Mouse (Mus musculus): ENCODE data around the gene Agpat2. TPM values are rescaled to one million over a fixed set of nuclear protein-coding genes. Genes with fewer than 3 reads are reported as not detected.

The Agpat2 gene
- polyA plus RNA-seq, 1 experiment, result 6.1 TPM

- no peak for TF ChIP-seq CTCF (IDR thresholded peaks at IDR 0.05; ENCODE audit: borderline replicate concordance, extremely low read depth, insufficient read depth, insufficient read length)
- TF ChIP-seq POLR2A (IDR thresholded peaks at IDR 0.05; ENCODE audit: borderline replicate concordance, extremely low read depth, insufficient read depth, insufficient read length, poor library complexity, severe bottlenecking), result no peak
- DNase-seq (ENCODE audit: low read depth), result no peak
Observed at GRCm38 (mm10) chr2:26594461-26594933, 9.7 kb downstream of the Agpat2 start.

GRCm38 (mm10) chr2:26594022-26594346 lies 10.2 kb downstream of the Agpat2 start:
- TF ChIP-seq POLR2A (IDR thresholded peaks at IDR 0.05; ENCODE audit: borderline replicate concordance, extremely low read depth, insufficient read depth, insufficient read length, poor library complexity, severe bottlenecking), result no peak
- TF ChIP-seq CTCF (IDR thresholded peaks at IDR 0.05; ENCODE audit: borderline replicate concordance, extremely low read depth, insufficient read depth, insufficient read length), result peak; percentile 20; the same call in 1 of the 2 replicates
- peak; percentile 32 for DNase-seq (ENCODE audit: low read depth)

GRCm38 (mm10) chr2:26593211-26594021 lies 10.8 kb downstream of the Agpat2 start:
- TF ChIP-seq POLR2A (IDR thresholded peaks at IDR 0.05; ENCODE audit: borderline replicate concordance, extremely low read depth, insufficient read depth, insufficient read length, poor library complexity, severe bottlenecking) (no peak), CTCF (IDR thresholded peaks at IDR 0.05; ENCODE audit: borderline replicate concordance, extremely low read depth, insufficient read depth, insufficient read length) (no peak)
- no peak for DNase-seq (ENCODE audit: low read depth)

- no peak for TF ChIP-seq CTCF (IDR thresholded peaks at IDR 0.05; ENCODE audit: borderline replicate concordance, extremely low read depth, insufficient read depth, insufficient read length)
- no peak for DNase-seq (ENCODE audit: low read depth)
Observed at GRCm38 (mm10) chr2:26591416-26591815, 12.8 kb downstream of the Agpat2 start.

- no peak for TF ChIP-seq CTCF (IDR thresholded peaks at IDR 0.05; ENCODE audit: borderline replicate concordance, extremely low read depth, insufficient read depth, insufficient read length)
- TF ChIP-seq POLR2A (IDR thresholded peaks at IDR 0.05; ENCODE audit: borderline replicate concordance, extremely low read depth, insufficient read depth, insufficient read length, poor library complexity, severe bottlenecking), result no peak
- no peak for DNase-seq (ENCODE audit: low read depth)
Observed at GRCm38 (mm10) chr2:26590962-26591361, 13.3 kb downstream of the Agpat2 start.

GRCm38 (mm10) chr2:26590282-26590681 lies 13.9 kb downstream of the Agpat2 start:
- TF ChIP-seq POLR2A (IDR thresholded peaks at IDR 0.05; ENCODE audit: borderline replicate concordance, extremely low read depth, insufficient read depth, insufficient read length, poor library complexity, severe bottlenecking), result no peak
- TF ChIP-seq CTCF (IDR thresholded peaks at IDR 0.05; ENCODE audit: borderline replicate concordance, extremely low read depth, insufficient read depth, insufficient read length), result no peak
- DNase-seq (ENCODE audit: low read depth), result no peak

- DNase-seq (ENCODE audit: low read depth), result no peak
- TF ChIP-seq CTCF (IDR thresholded peaks at IDR 0.05; ENCODE audit: borderline replicate concordance, extremely low read depth, insufficient read depth, insufficient read length) (no peak), POLR2A (IDR thresholded peaks at IDR 0.05; ENCODE audit: borderline replicate concordance, extremely low read depth, insufficient read depth, insufficient read length, poor library complexity, severe bottlenecking) (no peak)
Observed at GRCm38 (mm10) chr2:26589284-26589683, 14.9 kb downstream of the Agpat2 start.

- TF ChIP-seq POLR2A (IDR thresholded peaks at IDR 0.05; ENCODE audit: borderline replicate concordance, extremely low read depth, insufficient read depth, insufficient read length, poor library complexity, severe bottlenecking) (no peak), CTCF (IDR thresholded peaks at IDR 0.05; ENCODE audit: borderline replicate concordance, extremely low read depth, insufficient read depth, insufficient read length) (no peak)
- no peak for DNase-seq (ENCODE audit: low read depth)
Observed at GRCm38 (mm10) chr2:26588573-26588972, 15.6 kb downstream of the Agpat2 start.

GRCm38 (mm10) chr2:26587044-26587405 lies 17.2 kb downstream of the Agpat2 start:
- DNase-seq (ENCODE audit: low read depth), result peak; percentile 40

GRCm38 (mm10) chr2:26586294-26587043 lies 17.7 kb downstream of the Agpat2 start, which contains the start of gene Gm20532:
Gene Gm20532 (plus strand): TSS chr2:26586639.
- peak; percentile 83 for TF ChIP-seq CTCF (IDR thresholded peaks at IDR 0.05; ENCODE audit: borderline replicate concordance, extremely low read depth, insufficient read depth, insufficient read length)
- TF ChIP-seq POLR2A (IDR thresholded peaks at IDR 0.05; ENCODE audit: borderline replicate concordance, extremely low read depth, insufficient read depth, insufficient read length, poor library complexity, severe bottlenecking), result no peak
- peak; percentile 79 for DNase-seq (ENCODE audit: low read depth)

More at GRCm38 (mm10) chr2:26587044-26587405, 17.2 kb downstream of the Agpat2 start:
- TF ChIP-seq POLR2A (IDR thresholded peaks at IDR 0.05; ENCODE audit: borderline replicate concordance, extremely low read depth, insufficient read depth, insufficient read length, poor library complexity, severe bottlenecking) (no peak), CTCF (IDR thresholded peaks at IDR 0.05; ENCODE audit: borderline replicate concordance, extremely low read depth, insufficient read depth, insufficient read length) (peak; percentile 48; the same call in 1 of the 2 replicates)

GRCm38 (mm10) chr2:26585713-26586112 lies 18.5 kb downstream of the Agpat2 start:
- TF ChIP-seq CTCF (IDR thresholded peaks at IDR 0.05; ENCODE audit: borderline replicate concordance, extremely low read depth, insufficient read depth, insufficient read length), result no peak
- TF ChIP-seq POLR2A (IDR thresholded peaks at IDR 0.05; ENCODE audit: borderline replicate concordance, extremely low read depth, insufficient read depth, insufficient read length, poor library complexity, severe bottlenecking), result no peak
- peak; percentile 12 for DNase-seq (ENCODE audit: low read depth)
